Mouse (Mus musculus): Measurements from ENCODE around the gene Casc3. TPM values are rescaled to one million over a fixed set of nuclear protein-coding genes. Genes with fewer than 3 reads are reported as not detected.

The Casc3 gene
- total and polyA plus RNA-seq, 3 experiments: 14.4 to 71.7 (median 16.7) TPM

- Histone ChIP-seq H3K4me1 (ENCODE audit: control insufficient read depth in 1 of 2, insufficient read depth in 2 of 2) (peaks cover 20 to 42% of the 10 kb centered on the region in 2 experiments), H3K27me3 (replicated peaks) (peaks cover 25% of the 10 kb centered on the region), H3K36me3 (replicated peaks in 1 of 2; ENCODE audit: control insufficient read depth in 1 of 2, insufficient read depth in 1 of 2, low read length in 1 of 2) (no peaks in the 10 kb centered on the region), H3K4me2 (ENCODE audit: insufficient read depth, low read depth, poor library complexity, severe bottlenecking) (no peak overlapping the region), H3K27ac (ENCODE audit: insufficient read depth, low read depth) (no peak overlapping the region), H3K9ac (ENCODE audit: insufficient read depth, low read depth) (no peak overlapping the region), H3K9me3 (replicated peaks; ENCODE audit: low read length) (no peaks in the 10 kb centered on the region), H3K4me3 (replicated peaks in 1 of 3; ENCODE audit: low read depth in 2 of 3, low read length in 2 of 3, poor library complexity in 1 of 3) (no peak overlapping the region), H3K79me2 (replicated peaks; ENCODE audit: control insufficient read depth, extremely low read depth, insufficient read depth, poor library complexity, severe bottlenecking) (no peaks in the 10 kb centered on the region)
- in situ Hi-C loops (cut with MboI; ENCODE audit: low pct_ligation_motif_present, low pct_unique_long_range_greater_than_20kb, low sequenced_read_pairs) (loop anchor here (5.0 to 10.0 kb wide), 2 partner anchors 35 to 57 kb away; partner anchors contain the start of gene Med24), dilution Hi-C loops (cut with MboI; ENCODE audit: extremely low pct_ligation_motif_present, extremely low pct_unique_long_range_greater_than_20kb, low sequenced_read_pairs) (no loop called here)
- 0 out of 2 replicates have a peak, but pooled peaks have one; percentile 49 for TF ChIP-seq CHD2 (IDR thresholded peaks at IDR 0.05; ENCODE audit: low read length)
- no peak for TF ChIP-seq MEF2A (IDR thresholded peaks at IDR 0.05; ENCODE audit: borderline replicate concordance, low read depth, low read length)
- no peak for TF ChIP-seq USF2 (conservative IDR thresholded peaks at IDR 0.05; ENCODE audit: low read depth, low read length)
- TF ChIP-seq ZNF384 (IDR thresholded peaks at IDR 0.05; ENCODE audit: low read depth, low read length): no peak
- no peak for DNase-seq (ENCODE audit: extremely low read depth)
Observed at GRCm38 (mm10) chr11:98781851-98782512, 22.7 kb upstream of the Casc3 start.

GRCm38 (mm10) chr11:98782651-98783235 lies 22.0 kb upstream of the Casc3 start:
- DNase-seq (ENCODE audit: extremely low read depth): no peak
- peak overlapping the region in 1 of 3 experiments; percentile 41 for H3K4me3 ChIP-seq (replicated peaks in 1 of 3; ENCODE audit: low read depth in 2 of 3, low read length in 2 of 3, poor library complexity in 1 of 3)
- in situ Hi-C loops (cut with MboI; ENCODE audit: low pct_ligation_motif_present, low pct_unique_long_range_greater_than_20kb, low sequenced_read_pairs): loop anchor here (5.0 to 10.0 kb wide), 2 partner anchors 35 to 58 kb away; partner anchors contain the start of gene Med24

GRCm38 (mm10) chr11:98783236-98783696 lies 21.4 kb upstream of the Casc3 start:
- Histone ChIP-seq H3K4me2 (ENCODE audit: insufficient read depth, low read depth, poor library complexity, severe bottlenecking) (peak overlapping the region; percentile 81), H3K9ac (ENCODE audit: insufficient read depth, low read depth) (peak overlapping the region; percentile 7; the same call in 1 of the 2 replicates), H3K36me3 (replicated peaks in 1 of 2; ENCODE audit: control insufficient read depth in 1 of 2, insufficient read depth in 1 of 2, low read length in 1 of 2) (no peaks in the 10 kb centered on the region), H3K9me3 (replicated peaks; ENCODE audit: low read length) (no peaks in the 10 kb centered on the region), H3K79me2 (replicated peaks; ENCODE audit: control insufficient read depth, extremely low read depth, insufficient read depth, poor library complexity, severe bottlenecking) (no peaks in the 10 kb centered on the region), H3K27ac (ENCODE audit: insufficient read depth, low read depth) (no peak overlapping the region), H3K4me1 (ENCODE audit: control insufficient read depth in 1 of 2, insufficient read depth in 2 of 2) (peaks cover 20 to 47% of the 10 kb centered on the region in 2 experiments), H3K4me3 (replicated peaks in 1 of 3; ENCODE audit: low read depth in 2 of 3, low read length in 2 of 3, poor library complexity in 1 of 3) (peak overlapping the region in 1 of 3 experiments; percentile 41), H3K27me3 (replicated peaks) (peaks cover 25% of the 10 kb centered on the region)
- no peak for DNase-seq (ENCODE audit: extremely low read depth)
- in situ Hi-C loops (cut with MboI; ENCODE audit: low pct_ligation_motif_present, low pct_unique_long_range_greater_than_20kb, low sequenced_read_pairs) (loop anchor here (5.0 to 10.0 kb wide), 2 partner anchors 36 to 58 kb away; partner anchors contain the start of gene Med24), dilution Hi-C loops (cut with MboI; ENCODE audit: extremely low pct_ligation_motif_present, extremely low pct_unique_long_range_greater_than_20kb, low sequenced_read_pairs) (no loop called here)
- TF ChIP-seq NELFE (IDR thresholded peaks at IDR 0.05; ENCODE audit: low read depth, low read length): peak; percentile 42; the same call in 1 of the 2 replicates
- peak; percentile 65 for TF ChIP-seq CHD2 (IDR thresholded peaks at IDR 0.05; ENCODE audit: low read length)
- TF ChIP-seq ELF1 (IDR thresholded peaks at IDR 0.05; ENCODE audit: low read depth, low read length): no peak
- peak; percentile 48; the same call in 1 of the 2 replicates for TF ChIP-seq USF2 (conservative IDR thresholded peaks at IDR 0.05; ENCODE audit: low read depth, low read length)
- TF ChIP-seq MXI1 (IDR thresholded peaks at IDR 0.05; ENCODE audit: low read depth, low read length): peak; percentile 96
- TF ChIP-seq ETS1 (conservative IDR thresholded peaks at IDR 0.05; ENCODE audit: low read depth, low read length): 0 out of 2 replicates have a peak, but pooled peaks have one; percentile 22
- no peak for TF ChIP-seq ZC3H11A (IDR thresholded peaks at IDR 0.05; ENCODE audit: low read depth, low read length)
- TF ChIP-seq USF1 (IDR thresholded peaks at IDR 0.05; ENCODE audit: low read depth, low read length): peak; percentile 78
- TF ChIP-seq SIN3A (IDR thresholded peaks at IDR 0.05; ENCODE audit: low read length): peak; percentile 70; the same call in 1 of the 2 replicates
- peak; percentile 43; the same call in 1 of the 2 replicates for TF ChIP-seq POLR2A (IDR thresholded peaks at IDR 0.05; ENCODE audit: low read depth, low read length)
- 0 out of 2 replicates have a peak, but pooled peaks have one; percentile 21 for TF ChIP-seq MEF2A (IDR thresholded peaks at IDR 0.05; ENCODE audit: borderline replicate concordance, low read depth, low read length)
- TF ChIP-seq ZMIZ1 (IDR thresholded peaks at IDR 0.05; ENCODE audit: low read depth, low read length): peak; percentile 46; the same call in 1 of the 2 replicates
- TF ChIP-seq TBP (conservative IDR thresholded peaks at IDR 0.05; ENCODE audit: low read depth, low read length): no peak
- peak; percentile 95 for TF ChIP-seq MAX (IDR thresholded peaks at IDR 0.05; ENCODE audit: low read length)
- TF ChIP-seq ZKSCAN1 (IDR thresholded peaks at IDR 0.05; ENCODE audit: borderline replicate concordance, low read depth, low read length): no peak

More at GRCm38 (mm10) chr11:98782651-98783235, 22.0 kb upstream of the Casc3 start:
- H3K4me1 ChIP-seq (ENCODE audit: control insufficient read depth in 1 of 2, insufficient read depth in 2 of 2): peaks cover 20 to 43% of the 10 kb centered on the region in 2 experiments
- H3K79me2 ChIP-seq (replicated peaks; ENCODE audit: control insufficient read depth, extremely low read depth, insufficient read depth, poor library complexity, severe bottlenecking): no peaks in the 10 kb centered on the region
- H3K36me3 ChIP-seq (replicated peaks in 1 of 2; ENCODE audit: control insufficient read depth in 1 of 2, insufficient read depth in 1 of 2, low read length in 1 of 2): no peaks in the 10 kb centered on the region
- no peak overlapping the region for H3K27ac ChIP-seq (ENCODE audit: insufficient read depth, low read depth)
- dilution Hi-C loops (cut with MboI; ENCODE audit: extremely low pct_ligation_motif_present, extremely low pct_unique_long_range_greater_than_20kb, low sequenced_read_pairs): no loop called here
- peak overlapping the region; percentile 81 for H3K4me2 ChIP-seq (ENCODE audit: insufficient read depth, low read depth, poor library complexity, severe bottlenecking)
- no peak for TF ChIP-seq USF1 (IDR thresholded peaks at IDR 0.05; ENCODE audit: low read depth, low read length)
- no peak for TF ChIP-seq MAX (IDR thresholded peaks at IDR 0.05; ENCODE audit: low read length)
- no peak for TF ChIP-seq IRF4 (IDR thresholded peaks at IDR 0.05; ENCODE audit: low read depth, low read length)
- TF ChIP-seq ZC3H11A (IDR thresholded peaks at IDR 0.05; ENCODE audit: low read depth, low read length): no peak
- TF ChIP-seq ELF1 (IDR thresholded peaks at IDR 0.05; ENCODE audit: low read depth, low read length): no peak
- no peak for TF ChIP-seq E2F4 (IDR thresholded peaks at IDR 0.05; ENCODE audit: insufficient replicate concordance, low read depth, low read length)
- no peak for TF ChIP-seq MXI1 (IDR thresholded peaks at IDR 0.05; ENCODE audit: low read depth, low read length)
- no peak for TF ChIP-seq CHD1 (IDR thresholded peaks at IDR 0.05; ENCODE audit: low read depth, low read length)
- no peak for TF ChIP-seq ZMIZ1 (IDR thresholded peaks at IDR 0.05; ENCODE audit: low read depth, low read length)
- no peak for TF ChIP-seq CHD2 (IDR thresholded peaks at IDR 0.05; ENCODE audit: low read length)
- no peak for TF ChIP-seq ZNF384 (IDR thresholded peaks at IDR 0.05; ENCODE audit: low read depth, low read length)
- TF ChIP-seq BHLHE40 (IDR thresholded peaks at IDR 0.05; ENCODE audit: low read depth, low read length): no peak
- no peak for TF ChIP-seq RCOR1 (conservative IDR thresholded peaks at IDR 0.05; ENCODE audit: low read depth, low read length)
- TF ChIP-seq HCFC1 (IDR thresholded peaks at IDR 0.05; ENCODE audit: low read depth, low read length): no peak
- no peak for TF ChIP-seq TBP (conservative IDR thresholded peaks at IDR 0.05; ENCODE audit: low read depth, low read length)
- no peak for TF ChIP-seq TCF12 (IDR thresholded peaks at IDR 0.05; ENCODE audit: low read depth, low read length)
- peaks cover 25% of the 10 kb centered on the region for H3K27me3 ChIP-seq (replicated peaks)
- no peaks in the 10 kb centered on the region for H3K9me3 ChIP-seq (replicated peaks; ENCODE audit: low read length)
- H3K9ac ChIP-seq (ENCODE audit: insufficient read depth, low read depth): peak overlapping the region; percentile 7; the same call in 1 of the 2 replicates

All from CH12.LX (cell line).